Mouse (Mus musculus) midbrain, embryonic 13.5 days (tissue): ENCODE data around the gene Fyb. TPM values are rescaled to one million over a fixed set of nuclear protein-coding genes. Genes with fewer than 3 reads are reported as not detected.

Experiments
- ATAC-seq: fragments of 200-750 bp; cut with Nextera tagmentation; 2 replicates; pipeline ENCODE4 v1.8.0; 2017; ENCODE audit warnings: mild to moderate bottlenecking, moderate TSS enrichment, moderate library complexity
- H3K27ac ChIP-seq: fragments of 300-500 bp; sonication (generic); 2 replicates; pipeline ENCODE4 v1.5.1; 2015; ENCODE audit warnings: inconsistent platforms, mild to moderate bottlenecking, moderate library complexity
- H3K27me3 ChIP-seq: fragments of 300-500 bp; sonication (generic); 2 replicates; pipeline ENCODE4 v1.6.1; 2015; ENCODE audit warnings: mild to moderate bottlenecking, inconsistent platforms
- H3K36me3 ChIP-seq: fragments of 300-500 bp; sonication (generic); 2 replicates; pipeline ENCODE4 v1.6.1; 2015; ENCODE audit warnings: mild to moderate bottlenecking, inconsistent platforms
- H3K4me1 ChIP-seq: fragments of 300-500 bp; sonication (generic); replicated peaks from 2 replicates; pipeline ENCODE4 v1.6.1; 2015; ENCODE audit warnings: inconsistent platforms
- H3K4me2 ChIP-seq: fragments of 300-500 bp; sonication (generic); replicated peaks from 2 replicates; pipeline ENCODE4 v1.6.1; 2015; ENCODE audit warnings: moderate library complexity, mild to moderate bottlenecking, inconsistent platforms
- H3K4me3 ChIP-seq: fragments of 300-500 bp; sonication (generic); replicated peaks from 2 replicates; pipeline ENCODE4 v1.5.1; 2015; ENCODE audit warnings: mild to moderate bottlenecking, inconsistent platforms
- H3K9ac ChIP-seq: fragments of 300-500 bp; sonication (generic); replicated peaks from 2 replicates; pipeline ENCODE4 v1.6.1; 2015; ENCODE audit warnings: mild to moderate bottlenecking, inconsistent platforms
- H3K9me3 ChIP-seq: fragments of 300-500 bp; sonication (generic); 2 replicates; pipeline ENCODE4 v1.6.1; 2016; ENCODE audit warnings: mild to moderate bottlenecking, inconsistent platforms
- WGBS: fragments of 180-500 bp; shearing (Covaris S2); methylation state at CpG from one replicate; pipeline ENCODE4 v1.1.7; 2015; 5-methylcytosine and 5-hydroxymethylcytosine counted together
- polyA plus RNA-seq: library from polyadenylated mRNA; unstranded; fragments of >200 nt; fragmentation: Nextera tagmentation; extraction: Ambion mirVana; gene quantifications from 2 replicates; pipeline ENCODE4 v1.2.1, GENCODE M21; 2015

The Fyb gene
- polyA plus RNA-seq, 1 experiment from 2014 or later = 4.1 TPM

DNA sequence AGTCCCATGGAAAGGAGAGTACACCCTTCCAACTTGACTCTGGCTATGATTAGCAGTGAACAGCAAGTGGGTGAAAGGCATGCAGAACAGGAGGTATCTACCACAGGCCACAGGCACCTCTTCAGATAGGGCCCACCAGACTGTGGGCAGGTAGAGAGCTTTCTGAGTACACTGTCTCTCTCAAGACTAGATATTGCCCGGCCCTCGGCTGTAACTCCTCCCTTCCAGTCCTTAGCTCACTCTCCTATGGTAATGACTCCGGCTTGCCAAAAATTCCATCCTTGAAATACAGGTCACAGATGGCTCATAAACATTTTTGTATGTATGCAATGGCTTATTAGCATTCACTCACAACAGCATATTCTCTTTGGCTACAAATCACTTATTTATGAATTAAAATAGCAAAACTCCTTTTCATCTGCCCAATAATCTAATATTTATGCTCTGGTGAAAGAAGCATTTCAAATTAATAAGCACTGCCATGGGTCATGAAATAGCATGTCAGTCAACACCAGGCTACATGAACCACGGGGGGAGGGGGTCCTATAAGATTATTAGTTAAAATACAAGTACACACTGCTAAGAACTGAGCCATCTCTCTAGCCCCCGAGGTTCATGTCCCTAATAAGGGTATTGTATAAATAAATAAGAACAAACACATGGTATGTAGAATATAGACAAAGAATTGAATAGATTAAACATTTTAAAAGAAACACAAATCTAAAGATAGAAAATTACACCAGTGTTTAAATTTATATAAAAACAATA is 93.9 kb downstream of the Fyb start:
- no peaks in the 10 kb centered on the region for H3K36me3 ChIP-seq
- H3K4me1 ChIP-seq = no peaks in the 10 kb centered on the region
- H3K9ac ChIP-seq = no peak overlapping the region
- no peaks in the 10 kb centered on the region for H3K27me3 ChIP-seq
- H3K4me3 ChIP-seq = no peak overlapping the region
- H3K27ac ChIP-seq = no peak overlapping the region
- no peak overlapping the region for H3K4me2 ChIP-seq
- no peaks in the 10 kb centered on the region for H3K9me3 ChIP-seq
- peak; percentile 63; the same call in 1 of the 2 replicates for ATAC-seq
- 78% methylated on average over 5 of the region's 5 CpGs for WGBS

DNA sequence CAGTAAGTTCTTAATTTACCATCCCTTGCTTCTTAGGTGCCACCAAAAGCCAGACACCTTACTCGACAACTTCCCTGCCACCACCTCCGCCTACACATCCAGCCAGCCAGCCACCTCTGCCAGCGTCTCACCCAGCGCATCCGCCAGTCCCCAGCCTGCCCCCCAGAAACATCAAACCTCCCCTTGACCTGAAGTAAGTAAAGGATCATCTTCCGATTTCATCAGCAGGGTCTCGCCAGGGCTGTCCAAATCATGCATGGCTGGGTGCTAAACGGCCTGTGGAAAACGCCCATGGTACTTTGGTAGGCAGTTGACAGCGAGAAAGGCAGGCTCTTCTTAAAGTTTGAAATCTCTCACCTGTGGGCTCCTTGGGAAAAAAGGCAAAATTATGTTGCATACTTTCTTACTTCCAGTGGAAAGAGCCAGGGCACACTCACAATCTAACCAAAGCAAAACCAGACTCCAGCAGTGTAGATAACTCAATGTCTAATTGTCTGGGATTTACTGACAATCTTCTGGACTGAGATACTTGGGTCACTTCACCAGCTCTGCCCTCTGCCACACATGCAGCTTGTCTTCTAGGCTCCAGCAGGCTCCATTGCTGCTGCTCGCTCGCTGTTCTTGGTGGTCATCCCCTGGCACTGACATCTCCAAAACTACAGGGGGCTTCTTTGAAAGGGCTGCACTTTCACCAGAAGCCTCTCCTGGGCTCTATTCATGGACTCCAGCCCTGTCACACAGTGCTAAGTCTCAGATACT is 97.1 kb downstream of the Fyb start:
- no peaks in the 10 kb centered on the region for H3K27me3 ChIP-seq
- peaks cover 5% of the 10 kb centered on the region; the same call in 1 of the 2 replicates for H3K4me1 ChIP-seq
- 88% methylated on average over 12 of the region's 12 CpGs for WGBS
- H3K4me3 ChIP-seq = no peak overlapping the region
- no peaks in the 10 kb centered on the region for H3K36me3 ChIP-seq
- H3K9me3 ChIP-seq = no peaks in the 10 kb centered on the region
- ATAC-seq = no peak
- no peak overlapping the region for H3K4me2 ChIP-seq
- no peak overlapping the region for H3K27ac ChIP-seq
- H3K9ac ChIP-seq = no peak overlapping the region

DNA sequence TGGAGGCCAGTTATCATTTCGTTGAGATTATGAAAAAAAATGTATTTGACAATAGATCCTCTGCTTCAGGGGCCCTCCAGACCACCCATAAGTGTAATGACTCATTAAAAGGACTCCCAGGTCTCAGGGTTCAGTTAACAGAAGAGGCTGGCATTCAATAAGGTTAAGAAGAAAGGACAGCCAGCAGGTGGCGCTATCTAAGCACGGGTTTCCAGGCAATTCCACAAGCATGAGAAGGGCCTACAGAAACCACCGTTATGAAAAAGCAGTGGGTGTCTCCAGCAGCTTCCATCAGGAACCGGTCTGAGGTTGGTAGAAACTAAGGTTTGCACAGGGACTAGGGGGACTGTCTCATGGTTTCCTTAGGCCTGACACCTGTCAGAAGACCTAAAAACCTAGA is 99.9 kb downstream of the Fyb start:
- Histone ChIP-seq H3K27ac (no peak overlapping the region), H3K9ac (no peak overlapping the region), H3K9me3 (no peaks in the 10 kb centered on the region), H3K4me3 (no peak overlapping the region), H3K27me3 (no peaks in the 10 kb centered on the region), H3K4me1 (peaks cover 13% of the 10 kb centered on the region), H3K36me3 (no peaks in the 10 kb centered on the region), H3K4me2 (no peak overlapping the region)
- 7% methylated on average over 5 of the region's 5 CpGs for WGBS
- ATAC-seq = peak; percentile 49

DNA sequence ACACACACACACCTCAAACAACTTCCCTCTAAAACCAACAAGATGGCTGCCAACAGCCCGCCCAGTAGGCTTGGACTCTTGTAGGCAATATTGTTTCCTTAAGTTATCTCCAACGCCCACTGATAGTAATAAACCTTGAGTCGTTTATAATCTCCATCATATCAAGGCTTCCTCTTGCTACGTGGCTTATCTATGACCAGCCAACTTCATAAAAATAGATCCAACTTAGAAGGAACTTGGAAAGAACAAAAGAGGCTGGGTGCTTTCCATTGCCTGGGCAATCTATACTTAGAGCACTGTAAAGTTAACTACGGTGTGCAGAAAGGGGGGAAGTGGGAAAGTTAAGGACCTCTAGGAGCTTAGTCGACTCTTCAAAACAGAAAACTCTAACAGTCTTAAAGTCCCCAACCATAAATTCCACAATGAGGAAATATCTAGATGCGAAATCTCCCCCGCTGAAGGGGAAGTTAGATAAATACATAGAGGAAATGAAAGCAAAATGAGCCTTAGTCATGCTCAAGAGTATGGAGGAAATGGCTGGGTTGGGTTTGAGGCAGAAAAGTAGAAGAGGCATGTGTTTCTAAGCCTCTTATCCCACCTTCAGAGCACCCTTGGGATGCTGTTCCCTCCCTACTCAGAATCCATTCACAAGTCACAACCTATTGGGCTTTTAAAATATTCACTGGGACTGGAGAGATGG is 101.0 kb downstream of the Fyb start:
- peaks cover 13% of the 10 kb centered on the region for H3K4me1 ChIP-seq
- H3K4me2 ChIP-seq = no peak overlapping the region
- no peak overlapping the region for H3K9ac ChIP-seq
- no peaks in the 10 kb centered on the region for H3K27me3 ChIP-seq
- H3K9me3 ChIP-seq = no peaks in the 10 kb centered on the region
- 93% methylated on average over 8 of the region's 8 CpGs for WGBS
- no peak overlapping the region for H3K27ac ChIP-seq
- ATAC-seq = no peak
- H3K4me3 ChIP-seq = no peak overlapping the region
- no peaks in the 10 kb centered on the region for H3K36me3 ChIP-seq

DNA sequence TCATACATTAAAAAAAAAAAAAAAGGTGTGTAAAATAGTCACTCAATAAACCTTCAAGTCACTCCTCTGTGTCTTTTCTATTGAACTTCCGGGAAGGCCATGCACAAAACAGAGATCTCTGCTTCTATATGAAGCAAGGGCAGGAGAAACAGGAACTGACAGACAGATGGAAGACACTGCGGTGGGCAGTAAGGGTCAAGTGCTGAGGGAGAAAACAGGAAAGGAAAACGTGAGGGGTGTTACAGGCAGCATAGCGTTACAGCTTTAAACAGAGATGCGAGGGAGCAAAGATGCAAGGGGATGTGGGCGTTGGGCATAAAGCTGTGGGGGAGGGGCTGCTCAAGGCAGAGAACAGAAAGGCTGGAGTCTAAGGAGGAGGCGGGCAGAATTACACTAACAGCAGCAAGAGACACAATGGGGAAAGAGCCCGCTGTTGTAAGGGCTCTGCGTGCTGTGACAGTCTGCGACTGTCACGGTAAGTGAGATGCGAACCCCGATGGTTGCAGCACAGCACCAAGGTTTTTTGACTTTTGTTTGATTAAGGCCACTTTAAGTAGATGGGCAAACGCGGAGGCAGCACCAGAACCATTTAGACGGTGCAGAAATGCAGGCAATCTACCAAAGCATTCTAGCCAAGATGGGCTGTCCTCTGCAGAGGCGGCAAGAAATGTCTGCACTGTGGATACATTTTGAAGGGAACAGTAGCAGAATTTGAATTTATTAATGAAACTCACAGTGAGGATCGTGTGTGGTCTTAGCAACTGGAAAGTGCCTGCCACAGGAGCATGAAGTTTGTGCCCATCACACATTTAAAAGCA is 101.9 kb downstream of the Fyb start:
- no peaks in the 10 kb centered on the region for H3K9me3 ChIP-seq
- 12% methylated on average over 18 of the region's 18 CpGs for WGBS

DNA sequence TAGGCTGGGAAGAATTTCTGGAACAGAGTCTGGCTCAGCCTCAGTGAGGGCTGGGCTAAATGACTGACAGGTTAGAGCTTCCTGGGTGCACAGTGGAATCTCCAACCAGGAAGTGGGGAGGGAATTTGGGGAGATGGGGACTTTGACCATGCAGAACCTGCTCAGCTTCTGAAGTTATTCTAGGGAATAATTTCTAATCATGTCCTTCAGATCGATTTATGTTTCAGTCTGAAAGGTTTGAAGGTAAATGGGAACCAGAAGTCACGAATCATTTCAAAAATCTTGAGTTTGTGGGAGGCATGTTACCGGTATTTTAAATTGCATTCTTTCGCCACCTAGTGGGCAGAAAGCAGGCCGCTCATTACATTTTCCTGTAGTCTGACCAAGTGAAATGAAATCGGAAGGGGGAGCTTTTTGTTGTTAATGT is 103.0 kb downstream of the Fyb start:
- Histone ChIP-seq H3K9ac (no peak overlapping the region; the same call in 1 of the 2 replicates), H3K4me1 (peaks cover 13% of the 10 kb centered on the region)

More for the DNA sequence above, 101.9 kb downstream of the Fyb start:
- peaks cover 13% of the 10 kb centered on the region for H3K4me1 ChIP-seq
- no peaks in the 10 kb centered on the region for H3K27me3 ChIP-seq
- ATAC-seq = peak; percentile 84
- H3K9ac ChIP-seq = peak overlapping the region; percentile 69
- peak overlapping the region; percentile 39 for H3K27ac ChIP-seq
- peak overlapping the region; percentile 38 for H3K4me3 ChIP-seq
- peak overlapping the region; percentile 61 for H3K4me2 ChIP-seq
- no peaks in the 10 kb centered on the region for H3K36me3 ChIP-seq

DNA sequence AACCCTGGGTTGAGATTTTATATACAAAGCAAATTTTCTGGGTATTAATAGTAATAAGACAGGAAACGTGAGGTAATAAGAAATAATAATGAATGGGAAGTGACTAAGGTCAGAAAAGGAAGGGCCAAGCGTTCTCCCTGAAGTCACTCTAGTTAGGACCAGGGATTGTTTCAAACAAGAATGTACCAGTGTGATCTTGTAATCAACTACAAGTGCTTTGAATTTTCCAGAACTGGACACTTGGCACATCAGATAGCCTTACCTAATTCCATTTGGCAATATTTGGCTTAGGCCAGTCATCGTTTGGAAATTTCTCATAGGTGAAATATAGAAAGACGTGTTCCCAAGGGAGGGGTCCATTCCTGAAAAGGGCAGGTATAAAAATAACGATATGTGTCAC is 103.5 kb downstream of the Fyb start:
- Histone ChIP-seq H3K27ac (no peak overlapping the region), H3K4me3 (no peak overlapping the region), H3K9ac (no peak overlapping the region), H3K27me3 (no peaks in the 10 kb centered on the region), H3K36me3 (no peaks in the 10 kb centered on the region), H3K4me2 (no peak overlapping the region), H3K4me1 (peaks cover 13% of the 10 kb centered on the region), H3K9me3 (no peaks in the 10 kb centered on the region)
- WGBS = 73% methylated on average over 5 of the region's 5 CpGs
- ATAC-seq = no peak

More for the DNA sequence above, 103.0 kb downstream of the Fyb start:
- ATAC-seq = peak; percentile 69
- no peak overlapping the region for H3K27ac ChIP-seq
- no peaks in the 10 kb centered on the region for H3K27me3 ChIP-seq
- H3K36me3 ChIP-seq = no peaks in the 10 kb centered on the region
- WGBS = 3% methylated on average over 6 of the region's 6 CpGs
- no peaks in the 10 kb centered on the region for H3K9me3 ChIP-seq
- H3K4me3 ChIP-seq = peak overlapping the region; percentile 10
- peak overlapping the region; percentile 61 for H3K4me2 ChIP-seq

DNA sequence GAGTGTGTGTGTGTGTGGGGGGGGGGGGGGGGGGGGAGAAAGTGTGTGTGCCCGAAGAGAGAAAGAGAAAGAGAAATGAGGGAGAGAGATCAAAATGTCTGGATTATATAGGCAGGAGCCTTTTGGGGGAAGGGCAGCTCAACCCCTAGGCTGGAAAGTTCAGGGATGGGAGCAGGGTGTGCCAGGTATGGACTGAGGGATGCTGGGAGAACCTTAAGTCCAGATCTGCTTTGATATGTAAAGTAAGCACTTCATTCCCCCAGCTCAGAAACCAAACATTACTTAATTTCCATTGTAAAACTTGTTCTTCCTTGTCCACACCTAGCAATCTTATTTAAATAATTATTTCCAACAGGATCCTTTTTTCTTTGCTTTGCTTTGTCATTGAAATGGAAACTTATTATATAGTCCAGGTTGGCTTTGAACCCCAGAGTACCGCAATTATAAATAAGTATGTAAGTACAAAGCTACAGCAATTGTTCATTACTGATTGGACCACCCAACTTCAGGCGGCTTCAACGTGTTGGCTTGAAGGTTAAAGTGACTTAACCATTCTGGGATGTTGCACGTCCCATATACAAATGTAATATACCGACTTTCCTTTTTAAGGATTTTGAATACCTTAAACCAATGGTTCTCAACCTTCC is 105.9 kb downstream of the Fyb start:
- WGBS = 82% methylated on average over 6 of the region's 6 CpGs
- H3K4me2 ChIP-seq = no peak overlapping the region
- H3K4me1 ChIP-seq = peaks cover 13% of the 10 kb centered on the region
- no peak overlapping the region for H3K9ac ChIP-seq
- H3K36me3 ChIP-seq = no peaks in the 10 kb centered on the region
- H3K27me3 ChIP-seq = no peaks in the 10 kb centered on the region
- H3K27ac ChIP-seq = no peak overlapping the region
- no peak for ATAC-seq
- H3K4me3 ChIP-seq = no peak overlapping the region
- no peaks in the 10 kb centered on the region for H3K9me3 ChIP-seq

DNA sequence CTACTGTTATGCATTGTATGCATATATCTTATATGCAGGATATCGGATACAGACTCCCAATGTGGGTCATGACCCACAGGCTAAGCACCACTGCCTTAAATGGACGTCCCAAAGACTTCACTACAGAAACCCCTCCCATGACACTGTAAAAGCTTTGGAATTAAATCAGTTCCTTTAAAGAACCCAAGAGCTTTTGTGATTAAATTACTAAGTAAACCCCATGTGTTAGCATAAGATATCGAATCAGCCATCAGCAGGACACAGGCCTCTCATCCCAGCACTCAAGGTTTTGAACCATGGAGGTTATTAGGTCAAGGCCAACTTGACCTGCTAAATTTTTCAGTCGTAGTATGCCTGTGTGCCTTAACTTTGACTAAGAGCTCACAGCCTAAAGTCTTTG is 106.5 kb downstream of the Fyb start:
- Histone ChIP-seq H3K4me1 (peaks cover 13% of the 10 kb centered on the region), H3K9ac (no peak overlapping the region), H3K27me3 (no peaks in the 10 kb centered on the region), H3K4me2 (no peak overlapping the region), H3K36me3 (no peaks in the 10 kb centered on the region), H3K9me3 (no peaks in the 10 kb centered on the region), H3K27ac (no peak overlapping the region), H3K4me3 (no peak overlapping the region)
- 83% methylated on average over 4 of the region's 4 CpGs for WGBS
- ATAC-seq = no peak

DNA sequence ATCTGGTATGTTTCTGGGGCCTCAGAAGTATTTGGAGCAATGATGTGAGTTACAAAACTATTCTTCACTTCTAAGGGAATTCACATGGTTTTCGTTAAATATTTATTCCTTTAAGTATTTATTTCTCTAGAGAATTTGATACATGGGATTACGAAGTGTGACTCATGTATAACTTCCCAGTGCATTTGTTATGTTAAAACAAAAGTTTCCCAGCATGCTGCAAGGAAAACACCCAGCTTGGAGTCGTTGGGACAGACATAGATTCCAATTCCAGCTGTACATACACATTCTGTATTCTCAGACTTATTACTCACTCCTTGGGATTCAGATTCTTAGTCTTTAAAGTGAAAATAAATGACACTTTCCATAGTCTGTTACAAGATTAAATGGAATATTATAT is 112.8 kb downstream of the Fyb start:
- Histone ChIP-seq H3K4me3 (no peak overlapping the region), H3K4me2 (no peak overlapping the region), H3K9ac (no peak overlapping the region), H3K4me1 (no peaks in the 10 kb centered on the region), H3K9me3 (no peaks in the 10 kb centered on the region), H3K27ac (no peak overlapping the region), H3K36me3 (no peaks in the 10 kb centered on the region), H3K27me3 (no peaks in the 10 kb centered on the region)
- 81% methylated on average over 3 of the region's 3 CpGs for WGBS
- ATAC-seq = no peak

DNA sequence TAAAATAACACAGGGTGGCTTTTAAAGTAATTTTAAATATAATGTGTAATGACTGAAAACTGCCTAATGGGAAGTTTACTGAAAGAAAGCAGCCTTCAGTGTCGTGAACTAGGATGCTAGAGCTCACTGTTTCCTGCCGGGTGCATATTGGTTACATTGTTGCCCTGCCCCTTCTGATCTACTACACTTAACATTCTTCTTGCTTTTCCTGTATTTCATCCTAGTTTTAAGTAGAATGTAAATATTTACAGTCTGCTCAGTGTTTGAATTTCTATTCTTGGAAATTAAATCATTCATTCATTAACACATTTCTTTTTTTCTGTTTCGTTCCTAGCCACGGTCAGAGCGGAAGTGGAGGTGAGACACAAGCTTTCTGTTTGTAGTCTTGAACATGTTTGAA is 119.6 kb downstream of the Fyb start:
- H3K9ac ChIP-seq = no peak overlapping the region
- H3K9me3 ChIP-seq = no peaks in the 10 kb centered on the region
- no peaks in the 10 kb centered on the region for H3K27me3 ChIP-seq
- no peak overlapping the region for H3K27ac ChIP-seq
- H3K4me3 ChIP-seq = no peak overlapping the region
- no peak overlapping the region for H3K4me2 ChIP-seq
- no peaks in the 10 kb centered on the region for H3K36me3 ChIP-seq
- no peak for ATAC-seq
- H3K4me1 ChIP-seq = no peaks in the 10 kb centered on the region
- 85% methylated on average over 5 of the region's 5 CpGs for WGBS
